Mouse (Mus musculus): ENCODE measurements around the gene Dnah10.
"Not testable (repeated sequence)": the region's sequence is repeated elsewhere in the genome, so short reads cannot be mapped to it uniquely, and the experiment has no call there.

The Dnah10 gene

GRCm38 (mm10) chr5:124724997-124725396, at the start of gene Dnah10:
Gene Dnah10 (plus strand): TSS chr5:124725085.
- DNase-seq: no peak

- no peak for DNase-seq
Observed at GRCm38 (mm10) chr5:124713741-124714140, 11.1 kb upstream of the Dnah10 start.

GRCm38 (mm10) chr5:124715135-124715534, 9.8 kb upstream of the Dnah10 start:
- DNase-seq: peak; percentile 32

- no peak for DNase-seq
Observed at GRCm38 (mm10) chr5:124717969-124718368, 6.9 kb upstream of the Dnah10 start.

- no peak for DNase-seq
Observed at GRCm38 (mm10) chr5:124718396-124718795, 6.5 kb upstream of the Dnah10 start.

- no peak for DNase-seq
Observed at GRCm38 (mm10) chr5:124723125-124723524, 1.8 kb upstream of the Dnah10 start.

- no peak for DNase-seq
Observed at GRCm38 (mm10) chr5:124729662-124730206, 4.8 kb downstream of the Dnah10 start.

- no peak for DNase-seq
Observed at GRCm38 (mm10) chr5:124733961-124734360, 9.1 kb downstream of the Dnah10 start.

- DNase-seq: no peak
Observed at GRCm38 (mm10) chr5:124741898-124742599, 17.2 kb downstream of the Dnah10 start.

GRCm38 (mm10) chr5:124743841-124744240, 19.0 kb downstream of the Dnah10 start:
- no peak for DNase-seq

GRCm38 (mm10) chr5:124746220-124746619, 21.3 kb downstream of the Dnah10 start:
- no peak for DNase-seq

- no peak for DNase-seq
Observed at GRCm38 (mm10) chr5:124748296-124748695, 23.4 kb downstream of the Dnah10 start.

GRCm38 (mm10) chr5:124751656-124752055, 26.8 kb downstream of the Dnah10 start:
- DNase-seq: no peak

GRCm38 (mm10) chr5:124761011-124761410, 36.1 kb downstream of the Dnah10 start:
- DNase-seq: peak; percentile 22

- no peak for DNase-seq
Observed at GRCm38 (mm10) chr5:124761787-124762186, 36.9 kb downstream of the Dnah10 start.

- DNase-seq: no peak
Observed at GRCm38 (mm10) chr5:124774552-124774951, 49.7 kb downstream of the Dnah10 start.

GRCm38 (mm10) chr5:124776289-124776688, 51.4 kb downstream of the Dnah10 start:
- DNase-seq: not testable (repeated sequence)

GRCm38 (mm10) chr5:124777178-124777709, 52.4 kb downstream of the Dnah10 start:
- DNase-seq: peak; percentile 77

- no peak for DNase-seq
Observed at GRCm38 (mm10) chr5:124779926-124780325, 55.0 kb downstream of the Dnah10 start.

- no peak for DNase-seq
Observed at GRCm38 (mm10) chr5:124781696-124782095, 56.8 kb downstream of the Dnah10 start.

- no peak for DNase-seq
Observed at GRCm38 (mm10) chr5:124785650-124786049, 60.8 kb downstream of the Dnah10 start.

GRCm38 (mm10) chr5:124792112-124792511, 67.2 kb downstream of the Dnah10 start:
- DNase-seq: no peak

GRCm38 (mm10) chr5:124809708-124810366, 85.0 kb downstream of the Dnah10 start:
- DNase-seq: peak; percentile 63

GRCm38 (mm10) chr5:124812466-124812865, 87.6 kb downstream of the Dnah10 start:
- DNase-seq: no peak

Data from lung, postnatal 10 days (tissue).